Mouse (Mus musculus): ENCODE data around the gene 2210408I21Rik. TPM values are rescaled to one million over a fixed set of nuclear protein-coding genes. Genes with fewer than 3 reads are reported as not detected.

The 2210408I21Rik gene
- total RNA-seq, 2 experiments from 2014 or later: 25.4 to 28.6 TPM

DNA sequence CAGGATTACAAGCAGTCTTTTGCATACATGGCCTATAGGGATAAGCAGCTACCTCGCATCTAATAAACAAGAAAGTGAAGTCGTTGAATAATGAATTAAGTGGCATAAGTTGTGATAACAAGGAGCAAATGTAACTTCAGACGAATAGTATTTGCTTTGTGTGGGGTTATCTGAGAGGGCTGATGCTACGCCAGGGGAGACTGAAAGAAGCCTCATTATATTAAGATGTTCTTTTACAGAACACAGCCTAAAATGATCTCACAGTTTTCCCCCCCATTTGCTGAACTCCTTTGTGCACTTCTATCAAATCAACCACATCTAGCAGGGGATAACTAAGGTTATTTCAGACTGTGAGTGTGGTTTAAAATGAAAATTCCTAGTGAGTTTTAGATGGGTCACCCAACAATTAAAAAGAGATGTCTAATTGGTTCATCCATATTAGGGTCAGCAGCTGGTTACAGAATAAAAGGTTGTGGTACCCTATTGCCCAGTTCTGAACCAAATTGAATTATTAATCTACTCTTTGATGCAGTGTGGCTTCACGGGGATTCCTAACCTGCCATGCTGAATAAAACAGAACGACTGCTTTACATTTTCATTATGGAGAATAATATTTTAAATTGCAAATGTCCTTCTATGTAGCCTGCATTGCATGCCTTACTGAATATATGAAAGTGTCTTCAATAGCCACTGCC lies 343.2 kb downstream of the 2210408I21Rik start:
- DNase-seq (ENCODE audit: low spot score in 2 of 2): no peak

GRCm38 (mm10) chr13:77489938-77490651 lies 354.8 kb downstream of the 2210408I21Rik start:
- no peak for DNase-seq (ENCODE audit: low spot score in 2 of 2)

GRCm38 (mm10) chr13:77514046-77514445 lies 378.7 kb downstream of the 2210408I21Rik start:
- no peak for DNase-seq (ENCODE audit: low spot score in 2 of 2)

DNA sequence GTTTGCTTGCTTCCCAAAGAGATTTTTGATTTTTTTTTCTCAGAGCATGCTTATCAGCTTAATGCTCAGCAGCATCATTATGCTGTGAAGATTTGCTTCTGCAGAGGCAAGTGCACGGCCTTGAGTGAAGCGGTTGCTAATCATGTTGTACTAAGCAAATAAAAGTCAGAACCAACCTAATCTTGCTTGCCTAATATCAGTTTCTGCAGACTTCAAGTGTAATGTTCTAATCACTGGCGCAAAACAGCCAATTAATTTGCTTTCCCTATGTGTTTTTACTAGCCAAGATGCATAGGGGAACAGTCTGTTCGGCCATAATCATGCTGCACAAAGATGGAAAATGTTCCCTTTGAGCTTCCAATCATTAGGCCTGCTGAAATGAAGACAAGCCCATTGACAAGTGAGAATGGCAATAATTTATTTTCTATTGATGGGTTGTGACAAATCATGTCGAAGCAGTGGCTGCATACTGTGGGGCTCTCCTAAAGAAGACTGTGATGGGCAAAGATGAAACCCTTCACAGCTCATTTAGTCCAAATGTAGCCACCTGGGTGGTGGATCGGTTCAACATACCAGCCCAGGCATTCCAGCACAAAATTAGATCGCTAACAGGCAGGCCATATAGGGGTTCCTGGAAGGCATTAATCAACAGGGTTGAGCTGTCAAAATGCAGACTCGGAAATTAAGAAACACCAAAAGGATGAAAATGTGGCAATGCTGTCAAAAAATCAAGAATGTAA lies 393.8 kb downstream of the 2210408I21Rik start:
- no peak for DNase-seq (ENCODE audit: low spot score in 2 of 2)

DNA sequence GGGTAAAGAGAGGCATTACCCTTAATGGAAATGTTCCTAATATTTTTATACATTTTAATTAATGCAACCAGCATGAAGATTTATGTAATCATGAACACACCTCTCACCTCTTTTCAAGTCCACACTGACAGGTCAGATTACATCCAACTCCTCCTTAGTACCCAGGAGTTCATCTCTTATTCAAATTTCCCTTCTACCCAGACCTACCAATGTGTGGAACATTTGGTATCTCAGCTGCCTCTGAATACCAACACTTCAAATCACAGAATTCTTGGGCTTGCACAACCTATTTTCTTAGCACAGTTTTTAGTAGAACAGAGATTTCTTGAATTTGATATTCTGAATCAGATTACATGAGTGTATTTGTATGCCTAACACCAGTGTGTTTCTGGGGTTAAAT lies 394.4 kb downstream of the 2210408I21Rik start:
- DNase-seq (ENCODE audit: low spot score in 2 of 2): no peak

- DNase-seq (ENCODE audit: low spot score in 2 of 2): no peak
Observed at GRCm38 (mm10) chr13:77537466-77537865, 402.1 kb downstream of the 2210408I21Rik start.

GRCm38 (mm10) chr13:77547486-77548385 lies 412.4 kb downstream of the 2210408I21Rik start:
- no peak for DNase-seq (ENCODE audit: low spot score in 2 of 2)

- no peak for DNase-seq (ENCODE audit: low spot score in 2 of 2)
Observed at GRCm38 (mm10) chr13:77548386-77548695, 413.0 kb downstream of the 2210408I21Rik start.

DNA sequence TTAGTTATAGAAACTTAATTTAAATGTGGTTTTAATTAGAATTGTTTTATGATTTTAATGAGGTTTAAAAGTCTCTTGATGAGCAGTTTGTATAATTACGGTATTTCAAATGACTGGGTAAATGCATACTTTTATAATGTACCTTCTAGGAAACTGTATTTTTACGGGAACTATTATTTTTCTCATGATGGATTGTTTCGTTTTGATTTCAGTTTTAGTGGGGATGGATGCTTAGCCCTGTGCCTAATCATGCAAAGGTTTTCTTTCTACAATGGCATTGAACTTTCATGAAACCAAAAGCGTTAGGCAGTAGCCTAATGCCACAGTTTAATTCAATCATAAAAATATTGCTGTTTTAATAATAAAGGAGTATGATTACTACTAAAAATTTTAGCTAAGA lies 413.4 kb downstream of the 2210408I21Rik start:
- no peak for DNase-seq (ENCODE audit: low spot score in 2 of 2)

- DNase-seq (ENCODE audit: low spot score in 2 of 2): no peak
Observed at GRCm38 (mm10) chr13:77594011-77594410, 458.7 kb downstream of the 2210408I21Rik start.

GRCm38 (mm10) chr13:77615346-77615745 lies 480.0 kb downstream of the 2210408I21Rik start:
- no peak for DNase-seq (ENCODE audit: low spot score in 2 of 2)

Other genes starting within 250 kb of the 2210408I21Rik start
- gene Slf1, start 67 bp upstream of the 2210408I21Rik start, total RNA-seq (2021): 10 to 100 TPM; 23.1 to 25.2 TPM